Mouse (Mus musculus) thymus, postnatal 36 days (tissue): ENCODE data around the gene Hoxd8.

Experiments used
- DNase-seq, 2 experiments: peaks; one replicate each; pipeline ENCODE4 v3.0.0; 2022; ENCODE audit warnings: mixed read lengths in 2 of 2

Hoxd8 gene

GRCm38 (mm10) chr2:74699664-74700545 lies 4.5 kb upstream of the Hoxd8 start:
- DNase-seq, result no peak

GRCm38 (mm10) chr2:74700546-74701112 lies 3.8 kb upstream of the Hoxd8 start:
- no peak for DNase-seq

DNA sequence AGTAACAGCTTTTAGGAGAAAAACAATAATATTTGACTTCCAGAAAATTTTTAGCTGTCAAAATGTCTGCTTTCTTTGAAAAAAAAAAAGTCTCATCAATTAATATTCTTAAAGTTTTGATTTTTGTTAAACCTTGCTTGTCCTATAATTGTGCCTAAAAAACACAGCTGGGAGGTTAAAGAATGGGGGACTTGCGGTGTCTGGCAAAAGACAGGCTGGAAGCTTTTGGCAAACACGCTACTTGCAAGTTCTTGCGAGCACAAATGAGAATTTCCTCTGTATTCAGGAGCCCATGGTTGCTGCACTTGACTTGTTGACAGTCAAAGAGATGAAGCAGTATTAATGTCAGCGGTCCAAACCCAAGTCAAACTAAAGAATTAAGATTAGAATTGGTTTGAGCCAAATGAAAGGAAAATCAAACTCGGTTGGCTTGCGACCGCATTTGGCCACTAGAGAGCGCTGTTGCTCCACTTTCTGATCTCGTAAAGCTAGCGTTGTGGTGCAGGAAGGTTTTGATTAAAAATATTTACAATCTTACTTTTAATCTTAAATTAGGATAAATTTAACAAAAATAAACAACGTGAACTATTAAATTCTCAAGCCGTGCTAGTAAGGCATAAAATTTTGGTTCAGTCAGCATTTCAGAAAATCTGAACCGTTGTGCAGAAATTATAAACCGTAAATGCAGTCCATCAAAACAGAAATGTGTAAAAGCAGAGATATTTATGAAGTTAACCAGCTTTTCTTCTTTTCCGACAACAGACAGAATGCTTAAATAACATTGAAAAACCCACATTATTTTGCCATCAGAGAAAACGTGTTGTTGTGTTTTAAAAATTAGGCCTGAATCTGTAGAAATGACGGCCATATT lies 2.2 kb upstream of the Hoxd8 start:
- peak; percentile 45 to 61 for DNase-seq

GRCm38 (mm10) chr2:74702820-74703219 lies 1.6 kb upstream of the Hoxd8 start:
- no peak for DNase-seq

DNA sequence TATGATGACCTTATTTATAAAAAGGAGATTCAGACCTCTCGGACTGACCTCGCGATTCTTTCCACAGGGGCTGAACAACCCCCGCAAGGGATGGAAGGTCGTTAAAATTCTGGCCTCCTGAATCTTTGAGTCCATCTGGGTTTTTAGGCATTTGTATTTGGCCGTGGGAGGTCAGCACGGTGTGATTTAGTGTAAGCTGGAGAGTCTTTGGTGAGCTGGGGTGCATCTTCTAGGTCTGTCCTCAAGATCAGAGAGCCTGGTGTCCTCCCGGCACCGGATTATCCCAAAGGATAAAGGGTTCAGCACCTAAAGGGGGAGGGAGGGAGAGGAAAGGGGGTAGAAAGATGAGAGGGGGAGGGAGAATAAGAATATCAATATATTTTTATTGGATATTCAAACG lies 1.1 kb upstream of the Hoxd8 start:
- DNase-seq, result no peak

DNA sequence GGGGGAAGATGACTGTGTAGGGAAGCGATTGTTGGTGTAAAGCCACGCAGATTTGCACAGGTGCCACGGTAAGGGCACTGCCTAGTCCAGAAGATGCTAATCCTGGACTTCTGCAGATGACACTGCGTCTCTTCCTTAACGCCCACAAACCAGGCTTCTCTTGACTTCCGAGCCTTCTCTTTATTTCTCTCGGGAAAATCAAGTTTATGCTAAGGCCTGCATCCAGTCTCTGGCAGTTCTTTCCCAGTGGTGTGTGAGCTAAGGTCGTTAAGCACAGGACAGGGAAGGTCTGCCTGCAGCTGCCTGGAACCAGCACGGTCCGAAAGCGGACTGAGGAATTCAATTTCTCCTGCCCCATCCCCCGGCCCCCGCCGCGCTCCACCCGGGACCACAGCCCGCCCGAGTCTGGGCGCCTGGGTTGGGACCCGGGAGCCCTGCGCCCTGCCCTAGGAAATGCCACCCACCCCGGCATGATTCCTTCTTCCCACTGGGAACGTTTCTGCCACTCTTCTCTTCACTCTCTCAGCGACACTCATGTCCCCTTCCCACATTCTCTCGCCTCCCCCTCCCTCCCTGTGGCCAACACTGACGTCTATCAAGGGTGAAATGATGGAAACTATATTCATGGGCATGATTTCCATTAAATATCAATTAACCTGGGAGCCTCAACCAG lies 559 bp upstream of the Hoxd8 start:
- DNase-seq, result no peak

- DNase-seq, result no peak
These were observed 618 bp downstream of the Hoxd8 start for GRCm38 (mm10) chr2:74704999-74705466.

DNA sequence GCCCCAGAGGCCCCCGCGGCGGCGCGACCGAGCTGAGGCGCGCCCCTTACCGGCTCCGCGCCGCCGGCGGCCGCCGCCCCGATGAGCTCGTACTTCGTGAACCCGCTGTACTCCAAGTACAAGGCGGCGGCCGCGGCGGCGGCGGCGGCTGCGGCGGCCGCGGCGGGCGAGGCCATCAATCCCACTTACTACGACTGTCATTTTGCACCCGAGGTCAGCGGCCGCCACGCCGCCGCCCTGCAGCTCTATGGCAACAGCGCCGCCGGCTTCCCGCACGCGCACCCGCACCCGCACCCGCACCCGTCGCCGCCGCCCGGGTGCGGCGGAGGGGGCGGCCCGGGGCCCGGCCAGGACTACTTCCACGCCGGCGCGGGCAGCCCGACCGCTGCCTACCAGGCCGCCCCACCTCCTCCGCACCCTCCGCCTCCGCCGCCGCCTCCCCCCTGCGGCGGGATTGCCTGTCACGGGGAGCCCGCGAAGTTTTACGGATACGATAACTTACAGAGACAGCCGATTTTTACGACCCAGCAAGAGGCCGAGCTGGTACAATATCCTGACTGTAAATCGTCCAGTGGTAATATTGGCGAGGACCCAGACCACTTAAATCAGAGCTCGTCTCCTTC lies 1.2 kb downstream of the Hoxd8 start:
- DNase-seq, result no peak

- DNase-seq, result no peak
These were observed 2.1 kb downstream of the Hoxd8 start for GRCm38 (mm10) chr2:74706393-74706960.

- no peak for DNase-seq
These were observed 3.2 kb downstream of the Hoxd8 start for GRCm38 (mm10) chr2:74707599-74707998.

- no peak for DNase-seq
These were observed 4.3 kb downstream of the Hoxd8 start for GRCm38 (mm10) chr2:74708676-74709075.

GRCm38 (mm10) chr2:74709465-74710419 lies 5.3 kb downstream of the Hoxd8 start:
- no peak for DNase-seq

DNA sequence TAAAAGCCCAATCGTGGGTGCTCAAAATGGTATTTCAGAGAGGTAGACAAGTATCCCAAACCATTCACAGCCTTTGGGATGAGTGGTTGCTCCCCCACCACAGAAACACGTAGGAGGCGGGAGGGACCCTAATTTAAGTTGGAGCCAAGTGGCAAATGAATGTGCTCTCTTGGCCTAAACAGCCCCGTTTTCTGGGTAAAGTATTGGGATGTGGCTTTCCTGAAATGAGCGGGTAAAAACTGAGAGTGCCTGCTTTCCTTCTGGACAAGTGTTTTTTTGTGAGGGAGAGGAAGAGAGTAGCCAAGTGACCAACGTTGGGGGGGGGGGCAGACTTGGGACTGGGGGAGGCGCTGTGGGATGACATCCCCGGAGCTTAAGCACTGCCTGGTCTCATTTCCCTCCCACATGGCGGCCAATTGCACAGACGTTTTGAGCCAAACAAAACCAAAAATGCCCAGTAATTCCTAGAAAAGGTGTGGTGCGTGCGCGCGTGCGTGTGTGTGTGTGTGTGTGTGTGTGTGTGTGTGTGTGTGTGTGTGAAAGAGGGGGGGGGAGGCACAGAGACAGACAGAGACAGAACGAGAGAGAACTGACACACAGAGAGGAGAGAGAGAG lies 6.6 kb downstream of the Hoxd8 start:
- no peak for DNase-seq

DNA sequence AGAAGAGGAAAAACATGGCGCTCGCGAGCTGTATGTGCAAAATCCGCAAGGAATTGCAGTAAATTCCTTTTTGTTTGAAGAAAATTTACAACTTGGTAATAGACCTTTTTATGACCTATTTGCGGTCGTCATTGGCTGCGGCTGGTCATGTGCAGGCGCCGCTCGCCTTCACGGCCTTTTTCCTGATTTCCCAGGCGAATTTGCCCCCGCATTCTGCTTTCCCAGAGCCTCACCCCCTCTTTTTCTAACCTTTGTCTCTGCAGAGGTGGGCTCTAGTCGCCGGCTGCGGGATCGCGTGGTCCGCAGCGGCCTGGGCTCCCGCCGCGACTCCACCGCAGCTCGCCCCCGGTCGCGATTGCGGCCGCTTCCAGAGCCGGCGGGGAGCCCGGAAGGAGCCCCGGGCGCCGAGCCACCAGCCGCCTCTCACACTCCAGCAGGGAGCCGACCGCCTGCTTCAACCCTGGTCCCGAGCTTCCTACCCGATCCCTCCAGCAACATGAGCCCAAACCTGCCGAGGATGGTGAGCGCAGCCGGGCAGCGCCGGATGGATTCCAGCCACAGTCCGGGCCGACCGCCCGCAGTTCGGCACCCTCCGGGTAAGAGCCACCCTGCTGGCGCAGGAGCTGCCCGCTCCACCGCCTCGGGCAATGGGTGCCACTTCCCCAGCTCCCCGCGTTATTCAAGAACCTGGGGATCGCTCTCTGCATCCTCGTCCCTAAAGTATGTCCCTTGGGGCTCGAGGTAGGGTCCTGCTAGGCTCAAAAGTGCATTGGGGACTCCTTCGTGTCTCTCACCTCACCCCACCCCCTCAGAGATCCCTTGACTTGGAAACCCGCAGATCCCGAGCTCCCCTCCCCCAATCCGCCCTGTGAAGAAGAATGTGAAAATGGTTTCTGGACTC lies 7.6 kb downstream of the Hoxd8 start, which contains the start of the genes Hoxd3 and Hoxd4:
Gene Hoxd3 (plus strand): TSS at position 207 of the 901 bp plus-strand sequence.
Gene Hoxd4 (plus strand): TSS at position 209 of the 901 bp plus-strand sequence.
- no peak for DNase-seq

- DNase-seq, result no peak
These were observed 9.1 kb downstream of the Hoxd8 start for GRCm38 (mm10) chr2:74713239-74714150.

DNA sequence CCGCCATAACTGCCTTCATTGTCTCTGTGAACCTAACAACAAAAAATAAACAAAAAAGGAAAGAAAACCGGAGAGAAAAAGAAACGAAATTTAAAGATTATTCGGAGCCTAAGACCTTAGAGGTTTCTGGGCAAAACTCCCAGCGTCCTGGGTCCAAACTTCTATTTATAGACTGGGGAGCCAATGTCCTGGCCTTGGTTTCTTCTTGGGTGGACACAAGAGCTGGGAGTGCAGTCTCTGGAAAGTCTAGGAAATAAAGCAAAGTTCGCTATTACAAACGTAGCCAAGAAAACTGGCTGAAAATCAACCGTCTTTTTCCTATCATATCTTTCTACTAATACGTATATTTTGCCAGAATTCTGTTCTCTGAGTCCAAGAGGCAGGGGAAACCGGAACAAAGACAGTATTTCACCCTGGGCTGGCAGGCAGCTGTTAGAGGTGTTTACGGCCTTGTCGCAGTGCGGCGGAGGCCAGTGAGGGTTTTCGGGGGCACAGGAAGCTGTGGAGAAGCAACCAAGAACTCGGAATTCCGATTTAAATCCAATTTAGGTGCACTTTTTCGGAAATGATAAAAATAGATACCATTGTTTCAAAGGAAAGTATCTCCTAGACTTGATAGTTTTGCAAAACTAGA lies 9.9 kb downstream of the Hoxd8 start:
- DNase-seq, result no peak

- DNase-seq, result no peak
These were observed 10.5 kb downstream of the Hoxd8 start for GRCm38 (mm10) chr2:74714881-74715280.
